Comparison of ENCODE assay signal across 15 mouse cellular contexts in the genomic region with DNA sequence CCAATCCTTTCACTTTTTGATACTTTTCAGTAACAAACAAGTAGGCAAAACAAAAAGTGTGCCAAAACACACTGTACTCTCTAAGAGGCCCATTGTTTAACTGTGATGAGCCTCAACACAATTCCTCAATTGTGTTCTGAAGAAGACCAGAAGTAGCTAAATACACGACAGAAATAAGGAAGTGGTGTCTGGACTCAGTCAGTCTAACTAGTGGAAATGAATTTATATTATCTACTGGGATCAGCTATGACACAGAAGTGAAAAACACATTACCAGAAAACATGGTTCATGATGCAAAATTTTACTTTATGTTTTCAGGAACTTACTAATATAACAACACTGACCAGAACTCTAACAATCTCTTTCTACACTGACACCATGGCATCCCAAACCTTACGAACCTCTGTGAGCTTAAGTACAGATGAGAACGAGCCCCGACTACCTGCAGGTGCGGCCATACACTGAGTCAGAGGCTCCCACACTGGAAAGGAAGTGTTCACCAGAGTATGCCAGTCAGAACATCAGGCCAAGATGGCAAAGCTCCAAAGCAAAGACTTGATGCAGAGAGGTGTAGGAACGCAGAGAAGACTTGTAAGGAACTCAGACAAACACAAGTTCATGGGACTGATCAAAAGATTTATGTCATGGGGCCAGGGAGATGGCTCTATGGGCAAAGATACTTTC. TPM values are rescaled to one million over a fixed set of nuclear protein-coding genes. Genes with fewer than 3 reads are reported as not detected.
DNase-seq lines count a peak whose midpoint lies in the region; ATAC-seq lines count a peak whose summit lies in the region.
"Had no signal": no experiment of that assay in that cellular context is flagged by ENCODE, and none has a peak within 500 bp of the region (broad histone marks: within the 10 kb centered on the region; RNA-seq: fewer than 3 reads in every experiment).

No protein-coding gene starts in this region.

- DNase-seq in kidney, postnatal 25 days = no peak
- peak; percentile 17 for DNase-seq in Muller cell, postnatal 12 days (ENCODE audit: inconsistent ontology term)
- DNase-seq in lung, postnatal 14 days = peak; percentile 22
- peak; percentile 53 for DNase-seq in thymus, postnatal 0 days (ENCODE audit: low spot score)
- DNase-seq in layer of hippocampus, adult 9-10 months (ENCODE audit: low spot score) = no peak
- no peak for DNase-seq in spleen, postnatal 10 days (ENCODE audit: low spot score in 2 of 2)
- DNase-seq in adrenal gland, postnatal 4 days (ENCODE audit: low spot score in 2 of 2) = no peak
- DNase-seq: gastrocnemius, postnatal 36 days; heart, postnatal 14 days; retina, postnatal 1 day had no signal

- no peaks in the 10 kb centered on the region for H3K9me3 ChIP-seq in kidney, embryonic 15.5 days (replicated peaks)
- H3K9me3 ChIP-seq: embryonic facial prominence, embryonic 12.5 days; forebrain, embryonic 15.5 days; limb, embryonic 15.5 days had no signal

- peak overlapping the region; percentile 10; the same call in 1 of the 2 replicates for H3K9ac ChIP-seq in kidney, embryonic 15.5 days
- H3K9ac ChIP-seq: embryonic facial prominence, embryonic 12.5 days; forebrain, embryonic 15.5 days; limb, embryonic 15.5 days had no signal

- H3K27me3 ChIP-seq in kidney, embryonic 15.5 days = no peaks in the 10 kb centered on the region
- H3K27me3 ChIP-seq: embryonic facial prominence, embryonic 12.5 days; forebrain, embryonic 15.5 days; limb, embryonic 15.5 days had no signal

- H3K4me1 ChIP-seq in kidney, embryonic 15.5 days = peaks cover 6% of the 10 kb centered on the region; the same call in 1 of the 2 replicates
- H3K4me1 ChIP-seq: embryonic facial prominence, embryonic 12.5 days; limb, embryonic 15.5 days had no signal

- no peak overlapping the region for H3K4me2 ChIP-seq in kidney, embryonic 15.5 days
- H3K4me2 ChIP-seq: embryonic facial prominence, embryonic 12.5 days; forebrain, embryonic 15.5 days; limb, embryonic 15.5 days had no signal

- 74% methylated on average over 6 of the region's 6 CpGs for WGBS in kidney, embryonic 15.5 days

- H3K4me3 ChIP-seq in kidney, embryonic 15.5 days (replicated peaks) = no peak overlapping the region
- H3K4me3 ChIP-seq: embryonic facial prominence, embryonic 12.5 days; forebrain, embryonic 15.5 days; limb, embryonic 15.5 days had no signal

- H3K27ac ChIP-seq in kidney, embryonic 15.5 days = 0 out of 2 replicates have a peak overlapping the region, but pooled peaks have one; percentile 9
- H3K27ac ChIP-seq: embryonic facial prominence, embryonic 12.5 days; forebrain, embryonic 15.5 days; limb, embryonic 15.5 days had no signal

- no peaks in the 10 kb centered on the region for H3K36me3 ChIP-seq in kidney, embryonic 15.5 days
- H3K36me3 ChIP-seq: embryonic facial prominence, embryonic 12.5 days; forebrain, embryonic 15.5 days; limb, embryonic 15.5 days had no signal

- ATAC-seq in kidney, embryonic 15.5 days (replicated peaks; ENCODE audit: low FRiP score) = no peak
- ATAC-seq: forebrain, embryonic 15.5 days; intestine, embryonic 16.5 days had no signal

RNA-seq across cellular contexts. Expression of gene Pak2, which starts 19.2 kb away (rescaled TPM):
- polyA plus RNA-seq in kidney, embryonic 15.5 days (2015; fragmentation: Nextera tagmentation; extraction: Ambion mirVana) = 37.5 and 39.0 TPM in 2 replicates
- 43.8 and 47.4 TPM in 2 replicates for polyA plus RNA-seq in thymus, postnatal 0 days (2015; fragmentation: Nextera tagmentation; extraction: Ambion mirVana)
- total RNA-seq in adrenal gland, postnatal 4 days (2021) = 10 to 100 TPM; 54.8 to 57.8 TPM

RNA-seq across cellular contexts. Expression of gene Pigx, which starts 39.6 kb away (rescaled TPM):
- polyA plus RNA-seq in kidney, embryonic 15.5 days (2015; fragmentation: Nextera tagmentation; extraction: Ambion mirVana) = 127 and 131 TPM in 2 replicates
- polyA plus RNA-seq in thymus, postnatal 0 days (2015; fragmentation: Nextera tagmentation; extraction: Ambion mirVana) = 175 and 180 TPM in 2 replicates
- 10 to 100 TPM; 39.0 to 39.2 TPM for total RNA-seq in adrenal gland, postnatal 4 days (2021)

RNA-seq across cellular contexts. Expression of gene Cep19, which starts 39.6 kb away (rescaled TPM):
- polyA plus RNA-seq in kidney, embryonic 15.5 days (2015; fragmentation: Nextera tagmentation; extraction: Ambion mirVana) = 38.3 and 39.8 TPM in 2 replicates
- 44.7 and 48.0 TPM in 2 replicates for polyA plus RNA-seq in thymus, postnatal 0 days (2015; fragmentation: Nextera tagmentation; extraction: Ambion mirVana)
- 10 to 100 TPM; 14.5 to 16.2 TPM for total RNA-seq in adrenal gland, postnatal 4 days (2021)

RNA-seq across cellular contexts. Expression of gene Senp5, which starts 56.9 kb away (rescaled TPM):
- 16.1 TPM in 2 replicates for polyA plus RNA-seq in kidney, embryonic 15.5 days (2015; fragmentation: Nextera tagmentation; extraction: Ambion mirVana)
- 9.3 and 12.4 TPM in 2 replicates for polyA plus RNA-seq in thymus, postnatal 0 days (2015; fragmentation: Nextera tagmentation; extraction: Ambion mirVana)
- 10 to 100 TPM; 27.3 to 27.4 TPM for total RNA-seq in adrenal gland, postnatal 4 days (2021)

Comparison
In these comparisons a context has a peak if more than half of its experiments do, and no peak if none do; other contexts are left out.
1. DNase-seq: peak in Muller cell, postnatal 12 days (single experiment), lung, postnatal 14 days (single experiment) and thymus, postnatal 0 days (single experiment); none in kidney, postnatal 25 days (0 of 2), layer of hippocampus, adult 9-10 months (single experiment), spleen, postnatal 10 days (0 of 2) and adrenal gland, postnatal 4 days (0 of 2).